Mouse (Mus musculus) lung, postnatal 4 days (tissue): Measurements from ENCODE around the gene Galntl5.
"Not testable (repeated sequence)": the region's sequence is repeated elsewhere in the genome, so short reads cannot be mapped to it uniquely, and the experiment has no call there.

Source experiments
- DNase-seq, 2 experiments: peaks; one replicate each; pipeline ENCODE4 v3.0.0; 2021

Galntl5 gene

GRCm38 (mm10) chr5:25181004-25181531, at the start of gene Galntl5:
Gene Galntl5 (plus strand): TSS chr5:25181460.
- no peak for DNase-seq

GRCm38 (mm10) chr5:25146705-25147104, 34.6 kb upstream of the Galntl5 start:
- DNase-seq: no peak

- DNase-seq: no peak
Observed at GRCm38 (mm10) chr5:25149331-25149965, 31.8 kb upstream of the Galntl5 start.

- DNase-seq: no peak
Observed at GRCm38 (mm10) chr5:25153491-25153890, 27.8 kb upstream of the Galntl5 start.

- no peak for DNase-seq
Observed at GRCm38 (mm10) chr5:25153996-25154395, 27.3 kb upstream of the Galntl5 start.

GRCm38 (mm10) chr5:25154823-25155222, 26.4 kb upstream of the Galntl5 start:
- no peak for DNase-seq

- no peak for DNase-seq
Observed at GRCm38 (mm10) chr5:25155351-25155750, 25.9 kb upstream of the Galntl5 start.

GRCm38 (mm10) chr5:25157136-25157535, 24.1 kb upstream of the Galntl5 start:
- DNase-seq: no peak

- no peak for DNase-seq
Observed at GRCm38 (mm10) chr5:25160515-25160914, 20.7 kb upstream of the Galntl5 start.

- no peak for DNase-seq
Observed at GRCm38 (mm10) chr5:25162981-25163380, 18.3 kb upstream of the Galntl5 start.

- DNase-seq: no peak
Observed at GRCm38 (mm10) chr5:25163938-25164337, 17.3 kb upstream of the Galntl5 start.

- no peak for DNase-seq
Observed at GRCm38 (mm10) chr5:25164341-25164740, 16.9 kb upstream of the Galntl5 start.

GRCm38 (mm10) chr5:25165102-25165788, 16.0 kb upstream of the Galntl5 start:
- DNase-seq: no peak

GRCm38 (mm10) chr5:25165789-25166135, 15.5 kb upstream of the Galntl5 start:
- no peak for DNase-seq

- DNase-seq: no peak
Observed at GRCm38 (mm10) chr5:25166665-25167064, 14.6 kb upstream of the Galntl5 start.

- DNase-seq: not testable (repeated sequence)
Observed at GRCm38 (mm10) chr5:25177937-25178336, 3.3 kb upstream of the Galntl5 start.

- DNase-seq: not testable (repeated sequence)
Observed at GRCm38 (mm10) chr5:25178543-25178942, 2.7 kb upstream of the Galntl5 start.

GRCm38 (mm10) chr5:25179284-25179683, 2.0 kb upstream of the Galntl5 start:
- DNase-seq: no peak

- DNase-seq: no peak
Observed at GRCm38 (mm10) chr5:25179936-25180488, 1.2 kb upstream of the Galntl5 start.

- no peak for DNase-seq
Observed at GRCm38 (mm10) chr5:25183595-25183994, 2.3 kb downstream of the Galntl5 start.

- no peak for DNase-seq
Observed at GRCm38 (mm10) chr5:25184594-25184993, 3.3 kb downstream of the Galntl5 start.

GRCm38 (mm10) chr5:25187727-25188126, 6.5 kb downstream of the Galntl5 start:
- DNase-seq: no peak

GRCm38 (mm10) chr5:25188802-25189201, 7.5 kb downstream of the Galntl5 start:
- peak; percentile 19 to 28 for DNase-seq

GRCm38 (mm10) chr5:25190521-25190920, 9.3 kb downstream of the Galntl5 start:
- no peak for DNase-seq
